Mouse (Mus musculus) ovary, postnatal 14 days (tissue): ENCODE data around the gene Cbln3.

ENCODE experiments used
- DNase-seq: peaks from one replicate; pipeline ENCODE4 v3.0.0; 2022; ENCODE audit warnings: low spot score

The Cbln3 gene

GRCm38 (mm10) chr14:55845506-55846294 is 38.5 kb downstream of the Cbln3 start:
- DNase-seq, result no peak

- DNase-seq, result no peak
Measured at GRCm38 (mm10) chr14:55842794-55843193, 41.4 kb downstream of the Cbln3 start.

- no peak for DNase-seq
Measured at GRCm38 (mm10) chr14:55840853-55841366, 43.3 kb downstream of the Cbln3 start.

- DNase-seq, result no peak
Measured at GRCm38 (mm10) chr14:55838740-55839139, 45.5 kb downstream of the Cbln3 start.

- DNase-seq, result no peak
Measured at GRCm38 (mm10) chr14:55838312-55838711, 45.9 kb downstream of the Cbln3 start.

- DNase-seq, result no peak
Measured at GRCm38 (mm10) chr14:55834808-55835533, 49.2 kb downstream of the Cbln3 start.

- no peak for DNase-seq
Measured at GRCm38 (mm10) chr14:55833126-55833525, 51.1 kb downstream of the Cbln3 start.

GRCm38 (mm10) chr14:55830331-55830730 is 53.9 kb downstream of the Cbln3 start:
- DNase-seq, result no peak

GRCm38 (mm10) chr14:55829854-55830253 is 54.3 kb downstream of the Cbln3 start:
- no peak for DNase-seq
